Mouse (Mus musculus): ENCODE measurements around the gene Trpc4ap.

The Trpc4ap gene

DNA sequence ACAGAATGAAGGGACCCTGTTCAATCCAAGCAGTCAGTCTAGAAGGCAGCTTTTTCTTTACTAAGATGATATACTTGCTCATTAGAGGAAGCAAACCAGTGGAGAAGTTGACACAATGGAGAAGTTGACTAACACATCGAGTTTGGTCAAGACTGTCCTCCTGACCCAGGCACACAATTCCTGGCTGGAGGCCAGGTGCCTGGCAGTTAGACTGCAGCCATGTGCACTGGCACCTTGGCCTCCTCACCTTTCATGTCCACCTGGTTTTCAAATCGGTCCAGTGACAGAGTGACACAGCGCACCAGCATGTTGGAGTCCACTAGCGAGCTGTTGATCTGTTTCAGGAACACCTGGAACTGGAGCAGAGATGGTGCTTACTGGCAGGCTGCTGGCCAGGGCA is 54.8 kb downstream of the Trpc4ap start:
- no peak for DNase-seq

DNA sequence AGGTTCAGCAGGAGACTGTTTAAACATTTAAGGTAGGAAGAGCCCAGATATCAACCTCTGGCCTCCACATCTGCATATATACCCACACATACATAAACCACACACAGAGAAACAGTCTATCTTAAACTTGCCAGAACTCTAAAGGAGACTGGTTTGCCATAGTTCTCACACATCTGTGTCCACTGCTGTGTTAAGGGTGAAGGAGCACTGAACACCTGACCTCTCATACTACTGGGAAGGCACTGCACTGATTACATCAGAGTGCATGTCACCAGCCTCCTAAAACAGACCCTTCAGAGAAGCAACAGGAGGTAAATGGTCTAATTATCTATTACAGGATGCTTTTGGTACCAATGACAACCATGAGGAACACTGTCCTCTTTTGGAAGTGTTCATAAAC is 55.3 kb downstream of the Trpc4ap start:
- DNase-seq: no peak

DNA sequence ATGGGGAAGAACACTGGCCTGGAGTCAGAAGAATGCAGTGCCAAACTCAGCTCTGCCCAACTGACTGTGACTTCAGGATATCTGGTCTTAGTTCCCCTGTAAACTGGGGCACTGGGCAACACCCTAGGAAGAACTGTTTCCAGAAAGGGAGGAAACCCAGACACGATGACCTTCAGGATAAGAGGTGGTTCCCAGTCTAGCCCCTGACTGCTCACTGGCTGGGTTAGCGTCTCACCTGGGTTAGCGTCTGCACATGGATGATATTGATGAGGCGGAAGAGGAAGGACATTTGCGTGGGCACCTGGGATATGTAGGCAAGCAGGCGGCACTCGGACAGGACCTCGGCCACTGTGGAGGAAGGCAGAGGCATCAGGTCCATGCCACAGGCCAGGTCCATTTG is 56.2 kb downstream of the Trpc4ap start:
- no peak for DNase-seq

DNA sequence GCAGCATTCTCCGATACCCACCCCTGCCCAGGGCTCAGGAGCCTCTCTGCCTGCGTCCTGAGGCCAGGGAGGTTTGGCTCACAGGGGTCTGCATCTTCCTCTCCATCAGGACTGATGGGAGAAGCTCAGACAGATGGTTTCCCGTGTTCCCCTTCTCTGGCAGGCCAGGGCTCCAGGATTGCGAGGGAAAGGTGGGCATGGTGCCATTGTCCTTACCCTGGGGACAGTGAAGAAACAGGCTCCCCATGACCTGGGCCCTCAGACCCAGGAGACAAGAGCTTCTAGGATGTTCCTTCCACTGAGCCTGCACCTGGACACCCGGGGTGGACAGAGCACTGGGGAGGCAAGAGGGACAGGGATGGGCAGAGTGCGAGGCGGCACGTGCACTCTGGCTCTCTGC is 57.6 kb downstream of the Trpc4ap start:
- DNase-seq: no peak

DNA sequence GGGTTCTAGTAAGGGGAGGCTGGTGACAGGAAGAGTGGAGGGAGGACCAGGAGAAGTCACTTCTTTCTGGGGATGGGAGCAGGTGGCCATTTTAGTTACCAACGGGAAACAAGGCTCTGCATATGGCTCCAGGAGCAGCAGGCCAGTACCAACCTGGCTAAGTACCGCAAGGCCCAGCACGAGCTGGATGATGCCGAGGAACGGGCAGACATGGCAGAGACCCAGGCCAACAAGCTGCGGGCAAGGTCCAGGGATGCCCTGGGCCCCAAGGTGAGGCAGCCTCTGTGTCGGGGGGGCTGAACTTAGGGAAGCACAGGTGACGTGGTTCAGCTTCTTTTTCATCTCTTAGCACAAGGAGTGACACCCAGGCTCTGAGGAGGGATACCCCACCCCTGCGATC is 58.5 kb downstream of the Trpc4ap start:
- no peak for DNase-seq

DNA sequence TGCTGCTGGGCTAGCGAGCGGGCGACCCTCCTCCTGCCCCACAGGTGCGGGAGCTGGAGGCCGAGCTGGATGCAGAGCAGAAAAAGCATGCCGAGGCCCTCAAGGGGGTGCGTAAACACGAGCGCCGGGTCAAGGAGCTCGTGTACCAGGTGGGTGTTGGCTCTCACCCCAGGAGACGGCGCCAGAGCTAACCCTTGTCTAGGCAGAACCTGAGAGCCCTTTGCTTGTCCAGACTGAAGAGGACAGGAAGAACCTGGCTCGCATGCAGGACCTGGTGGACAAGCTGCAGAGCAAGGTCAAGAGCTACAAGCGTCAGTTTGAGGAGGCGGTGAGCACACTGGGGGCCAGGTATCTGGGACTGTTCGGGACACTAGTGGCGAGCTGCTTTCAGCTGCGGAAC is 59.1 kb downstream of the Trpc4ap start:
- DNase-seq: no peak

DNA sequence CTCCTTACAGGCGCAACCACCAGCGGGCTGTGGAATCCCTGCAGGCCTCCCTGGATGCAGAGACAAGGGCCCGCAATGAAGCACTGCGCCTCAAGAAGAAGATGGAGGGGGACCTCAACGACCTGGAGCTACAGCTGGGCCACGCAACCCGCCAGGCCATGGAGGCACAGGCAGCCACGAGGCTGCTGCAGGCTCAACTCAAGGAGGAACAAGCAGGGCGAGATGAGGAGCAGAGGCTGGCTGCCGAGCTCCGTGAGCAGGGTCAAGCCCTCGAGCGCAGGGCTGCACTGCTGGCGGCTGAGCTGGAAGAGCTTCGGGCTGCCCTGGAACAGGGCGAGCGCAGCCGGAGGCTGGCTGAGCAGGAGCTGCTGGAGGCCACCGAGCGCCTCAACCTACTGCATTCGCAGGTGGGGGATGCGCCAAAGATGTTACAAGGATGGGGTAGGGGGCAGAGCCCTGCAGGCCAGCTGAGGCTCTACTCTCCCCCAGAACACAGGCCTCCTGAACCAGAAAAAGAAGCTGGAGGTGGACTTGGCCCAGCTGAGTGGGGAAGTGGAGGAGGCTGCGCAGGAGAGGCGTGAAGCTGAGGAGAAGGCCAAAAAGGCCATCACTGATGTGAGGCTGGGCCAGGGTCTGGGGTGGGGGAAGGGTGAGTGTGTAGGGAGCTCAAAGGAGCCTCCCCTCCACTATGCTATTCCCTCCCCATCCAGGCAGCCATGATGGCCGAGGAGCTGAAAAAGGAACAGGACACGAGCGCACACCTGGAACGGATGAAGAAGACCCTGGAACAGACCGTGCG is 59.8 kb downstream of the Trpc4ap start:
- DNase-seq: no peak

DNA sequence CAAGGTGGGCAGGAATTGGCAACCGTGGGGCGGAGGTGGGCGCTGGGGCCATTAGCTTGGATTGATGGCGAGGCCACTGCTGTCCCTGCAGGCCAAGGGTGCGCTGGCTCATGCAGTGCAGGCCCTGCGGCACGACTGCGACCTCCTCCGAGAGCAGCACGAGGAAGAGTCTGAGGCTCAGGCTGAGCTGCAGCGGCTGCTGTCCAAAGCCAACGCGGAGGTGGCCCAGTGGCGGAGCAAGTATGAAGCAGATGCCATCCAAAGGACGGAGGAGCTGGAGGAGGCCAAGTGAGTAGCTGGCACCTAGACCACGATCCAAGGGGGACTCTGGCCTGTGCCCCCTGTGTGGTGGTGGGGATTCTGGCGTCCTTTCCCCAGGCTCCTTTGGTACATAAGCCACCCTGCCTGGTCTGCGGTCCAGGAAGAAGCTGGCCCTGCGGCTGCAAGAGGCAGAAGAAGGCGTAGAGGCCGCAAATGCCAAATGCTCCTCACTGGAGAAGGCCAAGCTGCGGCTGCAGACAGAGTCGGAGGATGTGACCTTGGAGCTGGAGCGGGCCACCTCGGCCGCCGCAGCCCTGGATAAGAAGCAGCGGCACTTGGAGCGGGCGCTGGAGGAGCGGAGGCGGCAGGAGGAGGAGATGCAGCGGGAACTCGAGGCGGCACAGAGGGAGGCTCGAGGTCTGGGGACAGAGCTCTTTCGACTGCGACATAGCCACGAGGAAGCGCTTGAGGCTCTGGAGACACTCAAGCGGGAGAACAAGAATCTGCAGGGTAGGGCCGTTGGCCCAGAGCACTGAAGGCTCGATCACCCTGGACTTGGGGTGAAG is 61.4 kb downstream of the Trpc4ap start:
- DNase-seq: peak; percentile 53

DNA sequence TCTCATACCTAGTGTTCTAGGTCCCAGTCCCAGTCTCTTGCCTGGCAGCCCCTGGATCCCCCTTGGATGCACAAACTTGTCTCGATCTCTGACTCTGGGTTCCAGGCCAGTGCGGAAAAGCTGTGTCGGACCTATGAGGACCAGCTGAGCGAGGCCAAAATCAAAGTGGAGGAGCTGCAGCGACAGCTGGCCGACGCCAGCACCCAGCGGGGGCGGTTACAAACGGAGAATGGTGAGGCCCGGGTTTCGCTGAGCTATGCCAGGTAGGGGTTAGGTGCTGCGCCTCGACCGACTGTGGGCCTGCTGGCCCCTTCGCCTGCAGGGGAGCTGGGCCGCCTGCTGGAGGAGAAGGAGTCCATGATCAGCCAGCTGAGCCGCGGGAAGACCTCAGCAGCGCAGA is 62.0 kb downstream of the Trpc4ap start:
- no peak for DNase-seq

DNA sequence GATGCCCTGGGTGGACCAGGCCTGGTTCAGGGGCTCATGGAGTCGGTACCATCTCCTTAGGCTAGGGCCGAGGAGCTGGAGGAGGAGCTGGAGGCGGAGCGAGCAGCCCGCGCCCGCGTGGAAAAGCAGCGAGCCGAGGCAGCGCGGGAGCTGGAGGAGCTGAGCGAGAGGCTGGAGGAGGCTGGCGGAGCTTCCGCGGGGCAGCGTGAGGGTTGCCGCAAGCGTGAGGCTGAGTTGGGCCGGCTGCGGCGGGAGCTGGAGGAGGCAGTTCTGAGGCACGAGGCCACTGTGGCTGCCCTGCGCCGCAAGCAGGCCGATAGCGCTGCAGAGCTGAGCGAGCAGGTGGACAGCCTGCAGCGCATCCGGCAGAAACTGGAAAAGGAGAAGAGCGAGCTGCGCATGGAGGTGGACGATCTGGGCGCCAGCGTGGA is 62.9 kb downstream of the Trpc4ap start:
- DNase-seq: peak; percentile 82

DNA sequence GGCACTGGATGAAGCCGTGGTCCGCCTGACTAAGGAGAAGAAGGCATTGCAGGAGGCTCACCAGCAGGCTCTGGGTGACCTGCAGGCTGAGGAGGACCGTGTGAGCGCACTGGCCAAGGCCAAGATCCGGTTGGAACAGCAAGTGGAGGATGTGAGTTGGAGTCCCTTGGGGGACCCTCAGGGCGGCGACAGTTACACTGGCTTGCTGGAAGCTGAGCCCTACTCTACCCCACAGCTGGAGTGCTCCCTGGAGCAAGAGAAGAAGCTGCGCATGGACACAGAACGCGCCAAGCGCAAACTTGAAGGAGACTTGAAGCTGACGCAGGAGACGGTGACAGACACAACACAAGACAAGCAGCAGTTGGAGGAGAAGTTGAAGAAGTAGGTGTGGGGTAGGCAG is 63.7 kb downstream of the Trpc4ap start:
- DNase-seq: no peak

DNA sequence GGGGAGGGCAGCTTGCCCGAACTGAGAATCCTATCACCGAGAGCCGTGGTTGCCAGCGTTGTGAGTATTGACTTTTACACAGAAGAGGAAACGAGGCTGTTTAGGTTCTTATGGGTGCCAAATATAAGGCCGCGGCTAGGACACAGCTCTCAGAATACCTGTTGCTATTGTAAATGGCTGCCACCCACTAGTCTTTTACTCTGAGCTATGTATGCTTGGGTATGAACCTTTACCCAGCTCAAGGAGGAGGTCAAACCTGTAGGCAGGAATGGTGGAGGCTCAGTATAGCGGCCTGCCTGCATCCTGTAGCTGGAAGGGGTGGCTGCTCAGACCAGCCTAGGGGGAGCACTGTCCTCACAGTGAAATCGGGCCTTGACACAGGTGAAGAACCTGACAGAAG is 64.1 kb downstream of the Trpc4ap start:
- no peak for DNase-seq

DNA sequence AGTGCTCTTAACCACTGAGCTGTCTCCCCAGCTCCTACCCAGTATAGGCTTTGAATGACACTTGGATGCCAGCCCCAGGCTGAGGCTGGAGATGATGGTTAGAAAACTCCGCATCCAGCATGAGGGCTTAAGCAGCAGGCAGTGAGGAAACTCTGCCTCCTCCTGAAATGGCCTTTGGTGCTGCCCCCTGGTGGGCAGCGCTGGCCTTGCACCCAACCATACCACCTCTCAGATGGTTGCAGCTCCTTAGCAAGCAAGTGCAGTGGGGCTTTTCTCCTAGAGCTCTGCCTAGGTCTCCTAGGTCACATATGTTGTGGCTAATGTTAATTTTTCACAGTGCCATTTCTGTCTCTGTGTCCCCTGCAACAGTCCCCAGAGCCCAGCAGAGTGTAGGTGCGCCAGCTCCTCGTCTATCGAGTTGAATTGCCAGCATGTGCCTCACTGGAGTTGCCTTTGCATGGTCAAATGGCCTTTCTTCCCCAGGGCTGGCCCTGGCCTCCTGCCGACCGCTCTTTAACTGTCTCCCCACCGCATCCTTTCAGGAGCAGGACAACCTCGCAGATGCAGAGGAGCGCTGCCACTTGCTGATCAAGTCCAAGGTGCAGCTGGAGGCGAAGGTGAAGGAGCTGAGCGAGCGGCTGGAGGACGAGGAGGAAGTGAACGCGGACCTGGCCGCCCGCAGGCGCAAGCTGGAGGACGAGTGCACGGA is 65.0 kb downstream of the Trpc4ap start:
- peak; percentile 63 for DNase-seq

DNA sequence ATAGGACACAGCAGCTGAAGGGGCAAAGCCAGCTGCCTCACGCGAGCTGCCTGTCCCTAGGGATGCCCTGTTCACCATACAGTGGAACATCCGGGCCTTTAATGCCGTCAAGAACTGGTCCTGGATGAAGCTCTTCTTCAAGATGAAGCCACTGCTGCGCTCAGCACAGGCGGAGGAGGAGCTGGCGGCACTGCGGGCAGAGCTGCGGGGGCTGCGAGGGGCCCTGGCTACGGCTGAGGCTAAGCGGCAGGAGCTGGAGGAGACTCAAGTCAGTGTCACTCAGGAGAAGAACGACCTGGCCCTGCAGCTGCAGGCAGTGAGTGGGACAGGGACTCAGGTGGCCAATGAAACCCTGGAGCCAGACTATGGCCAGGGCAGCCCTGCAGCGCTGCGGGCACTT is 65.9 kb downstream of the Trpc4ap start:
- no peak for DNase-seq

DNA sequence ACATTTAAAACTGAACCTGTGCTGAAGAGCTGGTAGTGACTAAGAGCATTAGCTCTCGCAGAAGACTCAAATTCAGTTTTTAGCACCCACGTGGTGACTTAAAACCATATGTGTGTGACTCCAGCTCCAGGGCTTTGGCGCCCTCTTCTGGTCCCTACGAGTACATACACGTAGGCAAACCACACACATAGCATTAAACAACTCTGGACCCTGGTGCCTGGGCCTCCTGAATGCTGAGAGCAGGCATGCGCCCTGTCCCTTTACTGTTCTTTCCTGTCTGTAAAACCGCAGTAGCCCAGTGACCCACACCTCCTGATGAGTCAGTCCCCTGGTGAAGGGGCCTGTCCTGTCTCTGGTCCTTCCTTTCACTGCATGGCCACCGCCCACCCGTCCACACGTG is 67.5 kb downstream of the Trpc4ap start:
- DNase-seq: no peak

DNA sequence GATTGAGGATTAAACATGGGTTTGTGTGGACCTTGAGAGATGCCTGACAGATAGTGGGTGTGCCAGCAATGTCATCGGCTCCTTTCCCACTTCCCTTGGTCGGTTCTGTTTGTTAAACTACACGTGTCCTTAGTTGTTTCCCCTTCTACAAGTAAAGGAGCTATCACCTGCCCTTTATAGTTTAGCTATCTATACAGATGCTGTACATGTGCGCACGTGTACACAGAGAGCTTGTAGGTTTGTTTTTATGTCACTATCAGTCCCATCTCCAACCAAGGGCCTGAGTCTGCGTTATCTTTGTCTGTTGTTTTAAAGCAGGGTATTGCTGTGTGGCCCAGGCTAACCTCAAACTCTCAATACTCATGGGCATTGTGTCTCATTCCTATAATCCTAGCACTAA is 68.2 kb downstream of the Trpc4ap start:
- no peak for DNase-seq

DNA sequence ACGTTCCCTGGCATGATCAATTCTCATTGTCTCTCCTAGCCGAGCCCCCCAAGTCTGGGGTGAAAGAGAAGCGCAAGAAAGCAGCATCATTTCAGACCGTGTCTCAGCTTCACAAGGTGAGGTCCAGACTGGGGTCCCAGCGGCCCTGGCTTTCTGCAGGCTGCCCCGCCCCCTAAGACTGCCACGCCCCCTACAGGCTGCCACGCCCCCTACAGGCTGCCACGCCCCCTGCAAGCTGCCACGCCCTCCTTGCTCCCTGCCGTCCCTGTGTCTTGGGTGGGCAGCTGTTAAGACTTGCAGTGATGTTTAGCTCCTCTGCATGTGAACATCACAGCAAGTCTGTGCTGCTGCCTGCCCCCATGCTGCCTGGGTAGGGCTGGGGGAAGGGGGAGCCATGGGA is 69.6 kb downstream of the Trpc4ap start:
- DNase-seq: no peak

DNA sequence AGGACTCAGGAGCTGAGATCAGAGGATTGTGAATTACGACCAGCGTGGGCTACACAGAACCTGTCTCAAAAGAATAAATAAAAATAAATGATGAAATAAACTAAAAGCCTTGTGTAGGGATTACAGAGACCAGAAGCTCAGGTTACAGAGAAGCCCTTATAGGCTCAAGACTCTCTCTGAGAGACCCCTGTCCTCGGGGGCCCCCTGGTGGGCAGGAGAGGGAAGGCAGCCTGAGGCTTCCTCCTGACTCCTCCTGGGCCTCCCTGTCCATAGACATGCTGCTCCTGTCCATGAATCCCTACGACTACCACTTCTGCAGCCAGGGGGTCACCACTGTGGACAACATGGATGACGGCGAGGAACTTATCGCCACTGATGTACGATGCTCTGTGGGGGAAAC is 72.4 kb downstream of the Trpc4ap start:
- DNase-seq: peak; percentile 81

DNA sequence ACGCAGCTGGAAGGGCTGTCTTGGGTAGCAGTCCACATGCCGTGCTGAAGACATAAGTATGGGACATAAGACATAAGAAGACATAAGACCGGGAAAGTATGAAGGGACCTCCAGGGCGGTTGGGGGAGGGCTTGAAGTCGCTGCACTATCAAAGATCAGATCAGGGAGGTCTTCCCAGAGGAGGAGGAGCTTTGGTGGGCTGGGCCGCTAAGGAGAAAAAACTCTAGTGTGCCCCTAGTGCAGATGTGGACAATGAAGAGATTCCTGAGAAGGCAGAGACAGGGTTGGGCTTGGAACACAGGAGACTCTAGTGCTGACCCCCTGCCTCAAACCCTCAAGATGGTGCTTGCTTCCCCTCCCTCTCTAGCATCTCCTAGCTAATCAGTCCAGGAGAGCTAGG is 75.2 kb downstream of the Trpc4ap start:
- DNase-seq: no peak

DNA sequence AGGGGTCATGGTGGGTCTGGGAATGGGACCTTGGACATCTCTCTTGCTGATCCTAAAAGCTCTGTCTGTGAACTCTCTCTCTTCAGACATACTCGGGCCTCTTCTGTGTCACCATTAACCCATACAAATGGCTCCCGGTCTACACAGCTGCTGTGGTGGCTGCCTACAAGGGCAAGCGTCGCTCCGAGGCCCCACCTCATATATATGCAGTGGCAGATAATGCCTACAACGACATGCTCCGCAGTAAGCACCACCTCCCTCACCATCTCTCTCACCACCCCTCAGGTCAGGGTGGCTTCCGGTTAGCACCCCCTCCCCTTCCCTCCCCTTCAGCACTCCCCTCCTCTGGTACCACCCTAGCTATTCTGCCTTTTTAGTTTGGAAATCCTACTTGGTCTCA is 78.2 kb downstream of the Trpc4ap start:
- no peak for DNase-seq

DNA sequence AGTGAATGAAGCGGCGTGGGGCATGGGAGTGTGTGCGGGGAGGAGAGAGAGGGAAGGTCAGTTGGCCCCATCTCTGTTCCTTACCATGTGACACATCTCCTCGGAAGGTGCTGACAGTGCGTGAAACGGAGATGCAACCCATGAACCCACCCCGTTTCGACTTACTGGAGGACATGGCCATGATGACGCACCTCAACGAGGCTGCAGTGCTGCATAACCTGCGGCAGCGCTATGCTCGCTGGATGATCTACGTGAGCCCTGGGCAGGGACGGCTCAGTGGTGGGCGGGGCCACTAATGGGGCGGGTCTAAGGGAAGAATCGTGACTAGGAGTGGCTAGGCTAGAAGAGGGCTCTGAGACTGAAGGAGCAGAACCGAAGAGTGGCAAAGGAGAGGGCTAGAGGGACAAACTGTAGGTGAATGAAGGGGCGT is 78.8 kb downstream of the Trpc4ap start:
- no peak for DNase-seq

DNA sequence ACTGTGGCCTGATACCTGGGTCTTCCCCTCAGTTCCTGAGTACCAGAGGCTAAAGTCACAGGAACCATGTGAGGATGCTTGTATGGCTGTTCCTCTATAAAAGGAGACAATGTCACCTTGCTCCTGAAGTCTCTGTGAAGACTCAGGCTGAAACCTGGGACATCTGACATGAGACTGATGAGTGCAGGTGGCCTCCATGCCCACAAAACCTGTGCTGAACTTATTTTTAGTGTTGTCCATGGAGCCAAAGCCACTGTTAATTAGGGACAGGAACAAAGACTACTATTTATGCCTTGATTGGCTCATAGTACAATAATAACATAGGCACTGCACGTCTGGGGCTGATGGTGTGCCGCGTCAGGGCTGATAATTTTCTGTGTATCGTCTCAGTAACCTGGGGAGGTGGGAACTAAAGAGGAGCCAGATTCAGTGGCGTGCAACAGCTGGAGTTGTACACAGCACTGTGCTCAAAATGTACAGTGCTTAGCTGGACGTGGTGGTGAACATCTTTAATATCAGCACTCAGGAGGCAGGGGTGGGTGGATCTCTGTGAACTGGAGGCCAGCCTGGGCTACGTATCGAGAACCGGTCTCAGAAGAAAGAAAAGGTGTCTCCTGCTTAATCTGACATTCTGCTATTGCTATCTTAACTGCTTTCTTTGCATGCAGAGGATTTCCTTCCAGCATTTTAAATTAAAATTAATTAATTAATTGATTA is 80.2 kb downstream of the Trpc4ap start:
- no peak for DNase-seq

DNA sequence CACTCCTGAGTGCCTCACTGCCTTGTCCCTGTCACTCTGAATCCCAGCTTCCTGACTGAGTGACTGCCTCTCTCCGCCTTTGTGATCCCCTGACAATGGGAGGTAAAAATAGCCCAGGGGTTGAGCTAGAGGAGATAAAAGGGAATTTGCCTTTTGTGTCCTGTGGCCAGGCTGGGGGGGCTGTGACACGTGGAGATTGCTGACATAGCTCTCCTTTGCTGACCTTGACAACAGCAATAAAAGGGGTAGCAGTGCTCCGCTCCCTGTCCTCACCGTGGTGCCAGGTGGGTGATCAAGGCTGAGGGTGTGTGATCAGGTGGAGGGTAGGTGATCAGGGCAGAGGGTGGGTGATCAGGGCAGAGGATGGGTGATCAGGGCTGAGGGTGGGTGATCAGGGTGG is 81.2 kb downstream of the Trpc4ap start, which contains the start of gene Myh7b:
Gene Myh7b (plus strand): TSS at position 235 of the 400 bp plus-strand sequence.
- DNase-seq: no peak

All from right cerebral cortex, adult 18-20 months (tissue).